Mouse (Mus musculus): Measurements from ENCODE around the gene Nuak1.

Gene Nuak1

DNA sequence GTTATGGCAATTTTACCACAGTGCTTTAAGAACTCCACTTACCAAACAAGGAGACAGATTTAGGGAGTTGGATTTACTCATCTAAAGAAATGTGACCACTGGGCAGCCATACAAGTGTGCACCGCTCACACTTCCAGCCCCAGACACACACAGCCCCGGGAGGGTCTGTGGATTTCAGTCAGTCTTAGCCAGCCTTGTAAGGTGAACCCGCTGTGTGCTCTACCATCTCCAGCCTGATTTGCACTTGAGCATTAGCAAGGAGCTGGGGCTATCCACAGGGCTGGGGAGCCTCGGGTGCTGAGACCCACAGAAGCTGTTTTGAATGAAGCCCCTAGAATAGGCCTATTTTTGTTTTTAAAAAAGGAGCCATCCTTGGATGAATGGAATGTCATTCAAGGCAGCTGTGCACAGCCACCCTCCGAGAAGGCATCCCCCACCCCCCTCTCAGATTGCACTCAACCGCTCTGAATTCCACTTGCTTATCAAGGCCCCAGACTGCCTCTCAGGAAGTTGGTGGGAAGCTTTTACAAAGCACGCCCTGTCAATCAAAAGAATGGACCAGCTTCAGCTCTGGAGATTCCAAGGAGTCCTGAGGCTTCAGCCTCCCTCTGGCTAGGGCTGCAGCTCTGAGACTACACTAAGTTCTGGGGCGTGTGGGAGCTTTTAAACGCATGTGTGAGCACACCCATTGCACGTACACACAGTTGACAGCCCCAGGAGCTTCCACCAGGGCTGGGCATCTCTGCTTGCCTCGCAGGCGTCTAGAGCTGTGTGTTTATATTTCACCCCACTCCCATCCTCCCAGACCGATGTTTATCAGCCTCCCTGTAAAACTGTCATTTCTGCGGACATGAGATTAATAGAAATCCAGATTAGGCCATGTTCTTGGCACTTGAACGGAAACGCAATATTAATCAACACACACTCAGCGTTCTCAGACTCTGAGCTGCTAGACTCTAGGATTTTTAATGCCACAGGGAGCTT is 57.2 kb downstream of the Nuak1 start:
- DNase-seq (ENCODE audit: low read depth, low spot score): no peak

DNA sequence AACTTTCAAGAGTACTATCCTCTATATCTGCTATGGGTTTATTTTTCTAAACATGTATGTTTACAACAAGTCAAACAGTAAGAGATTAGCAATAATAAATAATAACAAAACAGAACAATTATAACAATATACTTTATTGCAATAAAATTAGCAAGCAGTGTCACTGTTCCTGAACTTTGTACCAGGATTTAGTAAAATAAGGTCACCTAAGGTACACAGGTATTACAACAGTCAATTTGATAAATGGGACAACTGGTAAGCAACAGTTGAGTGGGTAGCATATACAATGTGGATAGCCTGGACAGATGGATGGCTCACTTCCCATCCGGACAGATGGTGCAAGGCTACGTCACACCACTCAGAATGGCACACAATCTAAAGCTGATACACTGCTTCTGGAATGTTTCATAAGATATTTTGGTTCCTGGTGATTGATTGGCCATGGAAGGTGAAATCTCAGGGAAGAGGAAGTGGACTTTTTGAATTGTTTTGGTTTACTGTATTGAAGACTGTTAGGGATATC is 59.1 kb downstream of the Nuak1 start:
- DNase-seq (ENCODE audit: low read depth, low spot score): no peak

DNA sequence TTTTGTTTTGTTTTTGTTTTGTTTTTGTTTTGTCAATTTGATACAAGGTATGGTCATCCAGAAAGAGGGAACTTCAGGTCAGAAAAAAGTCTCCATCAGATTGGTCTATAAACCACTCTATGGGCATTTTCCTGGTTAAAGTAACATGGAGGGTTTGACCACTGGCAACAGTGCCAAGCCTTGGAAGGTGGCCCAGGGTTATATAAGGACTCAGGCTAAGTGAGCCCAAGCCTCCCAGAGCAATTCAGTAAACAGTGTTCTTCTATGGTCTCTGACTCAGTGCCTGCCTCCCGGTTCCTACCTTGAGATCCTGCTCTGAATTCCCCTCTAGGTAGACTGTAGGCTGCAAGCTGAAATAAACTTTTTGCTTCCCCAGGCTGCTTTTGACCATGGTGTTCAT is 61.0 kb downstream of the Nuak1 start:
- no peak for DNase-seq (ENCODE audit: low read depth, low spot score)

DNA sequence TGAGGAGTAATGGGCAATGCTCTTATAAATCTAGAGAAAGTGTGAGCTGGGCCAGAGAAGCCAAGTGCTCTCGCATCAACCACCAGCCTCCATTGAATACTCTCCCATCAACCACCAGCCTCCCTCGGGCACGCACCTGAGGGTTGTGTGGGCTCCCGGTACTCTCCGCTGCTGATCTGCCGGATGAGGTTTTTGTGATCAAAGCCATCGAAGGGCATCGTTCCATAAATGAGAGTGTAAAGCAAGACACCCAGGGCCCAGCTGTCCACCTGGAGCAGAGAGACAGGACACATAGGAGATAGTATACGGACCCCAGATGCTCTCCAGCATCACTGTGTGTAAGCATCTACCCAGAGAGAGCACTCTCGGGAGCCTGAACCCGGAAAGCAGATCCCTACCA is 62.4 kb downstream of the Nuak1 start:
- no peak for DNase-seq (ENCODE audit: low read depth, low spot score)

DNA sequence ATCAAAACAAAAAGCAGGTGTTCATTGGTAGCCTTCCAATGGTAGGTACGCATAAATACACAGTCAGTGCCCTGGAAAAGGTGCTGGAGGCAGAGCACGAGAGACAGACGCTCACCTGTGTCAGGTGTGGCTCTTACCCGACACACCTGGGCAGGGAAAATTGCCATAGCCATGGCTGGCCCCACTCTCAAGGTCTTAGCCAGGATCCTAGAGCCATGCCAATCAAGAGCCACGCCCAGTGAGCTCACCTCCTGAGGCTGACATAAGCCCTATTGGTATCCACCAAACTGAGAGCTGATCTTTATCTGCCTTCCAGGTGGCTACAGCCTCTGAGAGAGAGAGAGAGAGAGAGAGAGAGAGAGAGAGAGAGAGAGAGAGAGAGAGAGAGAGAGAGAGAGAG is 64.1 kb downstream of the Nuak1 start:
- DNase-seq (ENCODE audit: low read depth, low spot score): no peak

DNA sequence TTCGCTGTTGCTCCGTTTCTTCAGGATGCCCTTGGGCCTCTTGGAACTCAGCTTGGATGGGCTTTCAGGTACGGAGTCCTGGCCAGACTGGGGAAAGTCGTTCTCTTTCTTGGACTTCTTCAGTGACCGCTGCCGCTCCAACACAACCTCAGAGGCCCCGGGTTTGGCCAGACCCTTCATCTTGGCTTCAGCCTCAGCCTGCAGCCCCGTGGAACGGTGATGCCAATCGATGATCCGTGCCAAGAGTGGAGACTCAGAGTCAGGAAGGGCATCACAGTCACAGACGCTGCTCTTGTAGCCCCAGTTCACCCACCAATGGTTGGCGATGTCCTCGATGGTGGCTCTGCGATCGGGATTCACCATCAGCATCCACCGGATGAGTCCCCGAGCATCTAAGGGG is 65.4 kb downstream of the Nuak1 start:
- no peak for DNase-seq (ENCODE audit: low read depth, low spot score)

DNA sequence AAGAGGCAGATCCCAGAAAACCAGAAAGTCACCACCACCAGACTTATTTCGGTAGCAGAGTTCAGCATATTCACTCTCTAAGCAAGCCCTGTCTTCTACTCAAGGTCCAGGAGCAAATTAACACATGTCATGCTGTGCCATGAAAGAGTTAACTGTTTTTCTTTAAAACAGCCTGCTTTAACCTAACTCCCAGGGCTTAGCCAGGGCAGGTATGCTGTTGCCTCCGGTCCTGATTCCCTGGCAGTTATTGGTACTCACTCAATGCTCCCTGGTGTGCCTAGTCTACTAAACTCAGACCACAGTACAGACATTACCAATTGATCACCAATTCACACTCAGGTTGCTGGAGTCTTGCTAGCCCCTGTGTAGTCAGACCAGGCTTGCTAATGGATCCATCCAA is 66.9 kb downstream of the Nuak1 start:
- DNase-seq (ENCODE audit: low read depth, low spot score): no peak

DNA sequence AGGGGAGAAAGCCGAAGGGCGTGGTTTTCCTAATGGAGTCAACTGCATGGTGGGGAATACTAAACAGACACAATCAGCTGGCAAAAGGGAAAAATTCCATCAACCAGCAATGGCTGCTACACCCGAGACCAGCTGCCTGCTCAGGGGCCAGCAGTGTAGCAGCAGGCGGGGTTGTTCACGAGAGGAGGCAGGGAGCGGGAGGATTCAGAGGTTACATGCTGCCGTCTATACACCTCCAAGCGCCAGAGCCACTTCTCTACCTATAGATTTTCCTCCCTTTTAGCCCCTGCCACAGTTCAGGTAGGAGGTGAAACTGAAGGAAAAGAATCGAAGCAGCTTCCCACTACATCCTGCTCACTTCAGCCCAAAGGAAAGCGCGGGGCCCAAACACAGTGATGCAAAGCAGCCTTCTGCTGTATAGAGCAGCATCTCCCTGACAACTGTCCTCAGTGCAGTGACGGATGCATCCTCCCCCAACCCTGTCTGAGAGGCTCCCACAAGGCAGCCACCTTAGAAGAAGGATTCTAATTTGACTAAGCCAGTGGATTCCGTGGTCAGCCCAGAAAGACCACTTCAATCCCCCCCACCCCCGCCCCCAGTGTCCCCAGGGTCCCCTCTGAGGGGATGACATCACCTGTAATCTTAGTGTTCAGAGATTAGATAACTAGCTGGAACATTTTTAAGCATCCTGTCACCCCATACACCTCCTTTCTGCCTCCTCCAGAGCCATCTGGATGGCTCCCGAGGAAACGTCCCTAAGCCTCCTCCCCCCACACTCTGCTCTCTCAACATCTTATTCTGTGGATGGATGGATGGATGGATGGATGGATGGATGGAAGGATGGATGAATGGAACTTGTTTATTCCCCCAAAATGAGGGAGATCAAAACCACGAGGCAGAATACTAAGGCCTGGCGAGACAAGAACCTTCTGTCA is 68.0 kb downstream of the Nuak1 start:
- DNase-seq (ENCODE audit: low read depth, low spot score): no peak

DNA sequence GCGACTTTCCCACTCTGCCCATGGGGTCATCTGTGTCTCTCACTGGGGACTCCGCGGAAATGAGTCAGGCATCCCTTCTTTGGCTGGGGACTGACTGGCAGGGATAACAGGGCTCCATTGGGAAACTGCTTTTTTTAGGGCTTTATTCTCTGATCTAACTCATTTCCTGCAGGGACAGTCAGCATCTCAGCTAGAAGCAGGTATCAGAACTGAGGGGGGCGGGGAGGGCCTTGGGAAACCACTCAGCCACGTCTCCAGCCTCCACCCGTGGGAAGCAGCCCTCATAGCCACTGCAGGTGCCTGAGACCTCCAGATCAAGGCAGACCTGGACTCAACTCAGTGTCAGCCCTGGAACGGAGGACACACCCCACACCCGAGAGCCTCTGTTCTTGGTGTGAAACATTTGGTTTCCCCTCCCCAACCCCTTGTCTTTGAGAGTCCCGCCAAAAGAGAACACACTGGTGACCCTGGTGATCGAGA is 68.7 kb downstream of the Nuak1 start:
- no peak for DNase-seq (ENCODE audit: low read depth, low spot score)

DNA sequence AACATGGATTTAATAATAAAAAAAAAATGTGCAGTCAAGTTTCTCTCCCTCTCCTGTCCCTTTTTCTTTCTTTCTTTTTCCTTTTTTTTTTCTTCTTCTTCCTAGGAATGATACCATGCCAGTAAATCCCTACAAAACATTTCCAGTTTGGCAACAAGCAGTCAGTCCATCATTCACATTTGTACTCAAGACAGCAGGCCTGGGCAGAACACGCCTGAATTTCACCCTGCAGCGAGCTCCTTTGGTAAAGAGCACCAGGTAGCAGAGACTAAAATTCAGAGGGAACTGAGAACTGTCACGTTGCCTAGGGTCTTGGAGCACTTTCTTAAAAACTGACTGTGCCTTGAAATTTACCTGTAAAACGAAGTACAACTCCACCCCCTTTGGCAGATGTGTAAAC is 69.2 kb downstream of the Nuak1 start:
- DNase-seq (ENCODE audit: low read depth, low spot score): no peak

DNA sequence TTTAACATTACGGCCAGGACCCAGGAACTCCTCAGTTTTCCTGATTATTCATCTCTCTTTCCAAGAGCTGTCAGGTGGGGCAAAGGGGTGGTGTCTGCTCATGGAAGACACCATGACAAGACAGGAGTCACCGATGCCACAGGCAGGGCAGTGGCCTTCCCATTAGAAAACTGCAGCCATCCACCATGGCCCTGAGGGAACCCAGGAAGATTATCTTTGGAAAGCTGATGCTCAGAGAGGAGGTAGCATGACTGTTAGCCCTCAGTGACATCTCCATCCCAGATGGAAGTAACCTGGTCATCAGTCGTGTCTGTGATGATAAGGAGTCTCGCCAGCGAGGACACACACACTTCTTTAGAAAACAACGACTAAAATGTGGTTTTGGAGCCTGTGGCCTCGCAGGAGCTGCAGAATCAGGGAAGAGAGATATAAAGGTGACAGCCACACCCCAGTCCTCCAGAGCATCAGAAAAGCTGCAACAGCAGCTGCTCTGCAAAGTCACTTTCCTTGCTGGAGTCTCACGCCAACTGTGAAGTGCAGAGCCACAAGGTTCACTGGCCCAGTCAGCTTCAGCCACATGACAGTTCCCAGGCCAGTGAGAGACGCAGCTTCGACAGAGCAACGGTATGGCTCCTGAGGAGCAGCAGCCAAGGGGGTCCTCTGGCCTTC is 70.6 kb downstream of the Nuak1 start:
- no peak for DNase-seq (ENCODE audit: low read depth, low spot score)

DNA sequence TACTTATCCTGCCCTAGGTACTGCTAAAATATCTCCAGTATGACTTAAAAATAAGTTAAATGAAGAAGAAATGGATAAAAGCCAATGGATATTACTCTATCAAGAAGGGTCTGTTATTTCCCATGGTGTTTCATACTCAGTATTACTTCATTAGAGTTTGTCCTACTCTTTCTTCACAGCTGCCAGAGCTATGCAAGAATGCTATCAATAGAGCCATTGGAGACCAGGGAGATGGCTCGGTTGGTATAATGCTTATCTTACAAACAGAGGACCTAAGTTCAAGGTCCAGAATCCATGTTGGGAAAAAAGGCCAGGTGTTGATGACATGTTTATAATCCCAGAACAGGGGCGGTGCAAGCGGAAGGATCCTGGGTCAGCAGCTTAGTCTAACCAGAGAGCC is 72.2 kb downstream of the Nuak1 start:
- no peak for DNase-seq (ENCODE audit: low read depth, low spot score)

DNA sequence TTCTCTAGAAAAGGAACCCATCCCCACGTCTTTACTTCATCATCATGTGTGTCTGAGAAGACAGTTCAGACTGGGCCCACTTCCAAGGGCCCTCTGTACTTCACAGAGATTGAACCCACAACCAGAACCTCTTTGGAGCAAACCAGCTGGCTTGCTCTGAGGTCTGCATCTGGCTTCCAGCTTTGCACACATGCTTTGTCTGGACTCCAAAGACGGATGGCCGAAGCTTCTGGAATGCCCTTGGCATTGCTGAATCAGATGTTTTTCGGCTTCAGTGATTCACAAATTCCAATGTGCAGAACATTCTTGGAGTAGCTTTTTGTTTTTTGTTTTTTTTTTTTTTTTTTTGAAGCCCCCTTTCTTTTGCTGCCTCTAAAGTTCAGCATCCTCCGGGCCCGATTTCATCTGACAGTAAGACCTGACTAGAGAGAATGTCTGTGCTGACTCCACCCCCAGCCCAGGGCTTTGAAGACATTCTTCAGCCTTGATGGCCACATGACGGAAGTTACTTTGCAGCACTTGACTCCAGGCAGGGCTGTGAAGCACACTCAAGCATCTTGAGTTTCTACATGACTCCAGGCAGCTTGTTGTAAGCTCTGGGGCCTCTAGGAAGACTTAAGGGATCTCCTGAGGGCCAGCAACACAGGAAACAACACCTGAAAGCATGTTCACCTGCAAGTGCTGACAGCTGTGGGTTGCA is 75.1 kb downstream of the Nuak1 start:
- no peak for DNase-seq (ENCODE audit: low read depth, low spot score)

DNA sequence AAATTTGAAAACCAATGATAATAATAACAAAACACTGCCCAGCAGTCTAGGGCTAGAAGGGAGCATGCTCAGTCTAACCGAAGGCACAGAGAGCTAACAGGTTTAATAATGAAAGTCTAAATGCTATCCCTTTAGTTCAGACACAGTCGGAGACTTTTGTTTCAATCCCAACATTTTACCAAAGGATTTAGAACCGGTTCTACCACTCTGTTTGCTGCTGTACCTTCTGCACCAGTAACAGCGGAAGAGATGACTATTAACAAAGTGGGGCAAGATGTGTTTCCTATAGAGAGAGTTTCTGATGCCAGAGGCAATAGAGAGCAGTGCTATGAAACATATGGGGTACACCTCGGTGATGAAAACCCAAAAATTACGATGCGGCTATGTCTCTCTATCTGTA is 76.6 kb downstream of the Nuak1 start:
- DNase-seq (ENCODE audit: low read depth, low spot score): no peak

DNA sequence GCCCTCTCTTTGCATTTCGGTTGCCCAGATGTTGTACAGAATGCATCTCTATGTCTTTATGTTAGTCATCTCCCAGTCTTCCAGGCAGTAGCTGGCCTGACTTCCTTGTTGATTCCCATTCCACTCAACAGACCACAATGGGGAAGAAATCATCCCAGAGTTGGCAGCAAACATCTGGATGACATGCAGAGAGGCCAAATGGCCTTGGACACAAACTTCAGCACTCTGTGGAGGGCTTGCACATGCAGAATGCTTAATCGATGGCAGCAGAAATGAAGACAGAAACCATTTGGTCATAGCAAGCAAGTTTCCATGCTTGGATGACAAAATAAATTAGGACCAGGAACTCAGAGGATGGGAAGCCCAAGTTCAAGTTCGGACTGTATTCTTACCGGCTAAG is 79.4 kb downstream of the Nuak1 start:
- no peak for DNase-seq (ENCODE audit: low read depth, low spot score)

DNA sequence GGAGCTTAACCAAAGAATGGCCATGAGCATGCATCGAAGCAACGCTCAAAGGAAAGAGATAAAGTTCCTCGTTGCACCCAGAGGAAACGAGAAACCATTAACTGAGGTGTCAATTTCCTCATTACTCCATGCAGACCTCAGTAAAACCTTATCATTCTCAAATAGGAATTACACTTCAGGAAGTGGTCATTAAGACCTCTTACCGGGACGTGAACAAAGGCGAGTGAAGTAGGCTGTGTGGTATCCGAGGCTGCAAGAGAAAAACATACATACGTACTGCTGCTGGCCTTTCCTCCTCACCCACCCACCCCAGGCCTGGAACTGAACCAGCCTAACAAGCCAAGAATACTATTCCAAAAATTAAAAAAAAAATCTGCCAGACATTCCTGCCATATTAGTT is 80.0 kb downstream of the Nuak1 start:
- no peak for DNase-seq (ENCODE audit: low read depth, low spot score)

DNA sequence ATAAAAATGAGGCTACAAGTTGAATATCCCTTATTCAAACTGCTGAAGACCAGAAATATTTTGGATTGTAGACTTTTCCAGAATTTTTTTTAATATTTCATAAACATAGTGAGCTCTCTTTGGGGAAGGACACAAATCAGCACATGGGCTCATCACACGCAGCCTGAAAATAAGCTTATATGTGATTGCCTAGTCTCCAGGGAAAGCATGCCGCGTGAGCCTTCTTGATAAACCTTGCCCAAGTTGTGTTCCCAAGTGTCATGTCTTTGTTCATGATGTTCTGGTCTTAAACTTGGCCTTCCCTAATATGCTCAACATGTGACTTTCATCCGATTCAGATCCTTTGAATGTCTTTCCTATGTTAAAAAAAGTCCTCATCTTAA is 81.7 kb downstream of the Nuak1 start:
- DNase-seq (ENCODE audit: low read depth, low spot score): no peak

DNA sequence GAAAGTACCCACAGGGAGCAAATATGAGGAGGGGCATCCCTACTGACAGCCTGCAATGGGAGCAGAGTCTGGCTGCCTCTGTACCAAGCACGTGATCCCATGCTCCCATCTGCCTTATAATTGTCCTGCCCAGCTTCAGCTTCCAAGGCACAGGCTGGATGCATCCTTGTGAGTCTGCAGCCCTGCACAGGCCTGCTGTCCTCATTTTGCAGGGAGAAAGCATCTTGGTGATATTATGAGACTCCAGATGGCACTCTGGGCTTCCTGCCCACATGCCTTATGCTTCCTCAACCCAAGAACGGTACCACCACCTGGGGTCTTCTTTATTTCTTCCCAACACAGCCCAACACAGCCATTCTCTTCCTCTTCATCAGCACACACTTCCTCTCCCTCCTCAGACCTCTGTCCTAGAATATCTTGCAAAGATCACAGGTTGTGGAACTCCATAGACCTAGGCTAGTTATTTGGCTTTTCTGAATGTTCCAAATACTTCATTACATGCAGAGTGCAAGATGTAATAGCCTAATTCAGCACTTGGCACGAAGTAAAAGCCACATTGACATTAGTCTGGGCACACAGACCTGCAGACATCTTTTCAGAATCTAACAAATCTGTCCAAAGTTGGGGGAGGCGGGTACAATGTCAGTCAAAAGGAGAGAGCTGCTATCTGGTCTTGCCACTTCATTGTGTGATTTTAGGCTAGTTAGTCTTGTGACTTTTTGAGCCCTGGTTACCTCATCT is 82.2 kb downstream of the Nuak1 start:
- peak; percentile 11 for DNase-seq (ENCODE audit: low read depth, low spot score)

DNA sequence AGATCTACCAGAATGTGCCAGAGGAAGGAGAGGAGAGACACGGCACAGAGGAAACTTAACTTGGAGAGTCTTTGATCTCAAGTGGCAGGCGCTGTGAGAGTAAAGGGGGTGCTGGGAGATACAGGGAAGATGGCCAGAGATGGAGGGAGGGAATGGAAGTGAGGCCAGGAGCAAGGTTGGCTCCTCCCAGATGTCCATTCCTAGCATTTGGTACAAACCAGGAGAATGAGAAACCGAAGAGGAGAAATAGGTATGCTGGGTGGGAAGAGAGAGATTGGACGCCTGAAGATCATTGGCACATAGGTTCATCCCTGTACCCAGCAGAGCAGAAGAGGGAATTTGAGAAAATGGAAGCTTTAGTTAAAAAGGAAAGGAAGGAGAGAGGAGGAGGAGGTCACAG is 82.8 kb downstream of the Nuak1 start:
- no peak for DNase-seq (ENCODE audit: low read depth, low spot score)

DNA sequence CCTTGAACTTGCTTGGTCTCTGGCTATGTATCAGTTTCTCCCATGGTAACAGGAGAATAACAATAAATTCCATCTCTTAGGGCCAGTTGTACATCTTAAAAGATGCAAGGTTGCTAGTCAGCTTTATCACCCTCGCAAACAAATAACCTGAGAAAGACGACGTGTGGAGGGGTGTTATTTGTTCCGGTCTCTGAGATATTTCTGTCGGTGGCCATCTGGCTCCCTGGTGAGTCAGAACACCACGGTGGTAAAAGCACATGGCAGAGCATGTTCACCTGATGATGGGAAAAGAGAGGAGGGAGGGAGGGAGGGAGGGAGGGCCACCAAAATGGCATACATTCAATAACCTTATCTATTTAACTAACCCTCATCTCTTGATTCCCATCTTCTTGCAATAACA is 86.1 kb downstream of the Nuak1 start:
- no peak for DNase-seq (ENCODE audit: low read depth, low spot score)
